Mouse (Mus musculus): ENCODE data around the gene Supt6.
A peak's percentile ranks its signal among the peaks of the same experiment; 100 is the strongest.

The Supt6 gene

DNA sequence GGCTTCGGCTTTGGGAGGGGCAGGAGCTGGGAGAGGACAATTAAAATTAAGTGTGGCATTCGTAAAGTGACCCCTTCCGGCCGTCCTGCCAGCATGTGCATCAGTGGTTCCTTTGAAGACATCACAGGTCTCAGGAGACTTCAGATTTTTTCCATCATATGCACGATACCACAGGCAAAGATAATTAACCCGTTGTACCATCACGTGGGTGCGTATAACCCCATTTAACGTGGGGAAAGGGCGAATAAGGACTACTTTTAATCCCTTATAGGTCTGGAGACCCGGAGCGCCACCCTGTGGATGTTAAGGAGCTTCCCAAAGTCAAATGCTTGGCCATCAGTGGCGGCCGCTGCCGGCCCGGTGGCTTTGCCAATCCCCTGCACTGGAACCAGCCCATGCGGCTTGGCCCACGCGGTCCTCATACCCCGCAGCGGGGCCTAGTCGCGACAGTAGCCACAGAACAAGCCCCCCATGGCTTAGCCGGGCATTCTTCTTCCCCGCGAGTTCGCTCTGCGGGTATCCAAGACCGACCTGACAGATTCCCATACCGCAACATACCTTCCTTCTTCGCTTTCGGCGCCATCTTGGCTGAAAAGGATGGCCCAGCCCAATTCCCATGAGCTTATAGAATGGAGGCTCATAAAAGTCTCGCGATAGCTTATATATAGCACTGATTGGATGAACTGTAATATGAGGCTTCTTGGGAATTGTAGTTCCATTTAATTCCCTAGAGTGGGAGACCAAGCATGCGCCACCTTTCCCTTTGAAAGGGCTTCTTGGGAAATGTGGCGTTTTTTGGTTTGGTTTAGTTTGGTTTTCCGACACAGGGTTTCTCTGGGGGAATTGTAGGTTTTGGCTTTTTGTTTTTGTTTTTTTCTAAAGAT lies 62.6 kb downstream of the Supt6 start, which contains the start of gene Rpl23a:
TSS of gene Rpl23a (minus strand) at position 624 of the 884 bp plus-strand sequence.
- DNase-seq (ENCODE audit: low read depth, low spot score): peak; percentile 97

DNA sequence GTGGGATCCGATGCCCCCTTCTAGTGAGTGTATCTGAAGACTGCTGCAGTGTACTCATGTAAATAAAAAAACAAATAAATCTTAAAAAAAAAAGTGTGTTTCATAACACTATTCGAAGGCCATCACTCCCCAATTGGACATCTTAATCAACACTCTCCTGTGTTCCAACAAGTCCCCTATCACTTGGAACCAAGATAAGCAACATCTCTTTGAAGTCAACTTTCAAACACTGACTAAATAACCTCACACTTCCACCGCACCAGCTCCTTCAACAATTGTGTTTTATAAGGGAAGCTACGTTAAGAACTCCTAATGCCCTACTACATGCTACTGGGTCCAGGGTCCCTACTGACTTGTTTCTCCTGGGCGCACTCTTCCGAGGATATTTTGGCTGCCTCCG lies 63.3 kb downstream of the Supt6 start:
- DNase-seq (ENCODE audit: low read depth, low spot score): no peak

DNA sequence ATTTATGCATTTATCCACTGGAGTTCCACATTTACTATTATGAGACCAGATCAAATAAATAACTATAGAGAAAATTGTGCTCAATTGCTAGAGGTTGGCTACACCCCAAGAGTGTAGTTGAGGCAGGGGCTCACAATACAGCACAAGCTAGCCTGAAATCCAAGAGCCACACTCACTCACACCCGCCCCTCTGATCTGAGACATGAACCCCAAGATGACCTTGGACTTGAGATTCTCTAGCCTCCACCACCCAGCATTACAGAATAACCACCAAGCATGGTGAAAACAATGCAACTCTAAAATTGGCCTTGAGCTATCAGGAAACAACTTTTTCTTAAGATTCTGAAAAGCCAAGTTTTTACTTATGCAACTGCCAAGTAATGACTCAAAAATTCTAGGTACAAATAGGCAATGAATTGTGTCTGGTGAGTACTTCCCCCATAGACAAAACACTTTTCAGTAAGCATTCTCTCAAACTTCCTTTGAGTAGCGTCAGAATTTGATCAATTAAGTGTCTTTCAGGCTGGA lies 63.9 kb downstream of the Supt6 start:
- DNase-seq (ENCODE audit: low read depth, low spot score): no peak

DNA sequence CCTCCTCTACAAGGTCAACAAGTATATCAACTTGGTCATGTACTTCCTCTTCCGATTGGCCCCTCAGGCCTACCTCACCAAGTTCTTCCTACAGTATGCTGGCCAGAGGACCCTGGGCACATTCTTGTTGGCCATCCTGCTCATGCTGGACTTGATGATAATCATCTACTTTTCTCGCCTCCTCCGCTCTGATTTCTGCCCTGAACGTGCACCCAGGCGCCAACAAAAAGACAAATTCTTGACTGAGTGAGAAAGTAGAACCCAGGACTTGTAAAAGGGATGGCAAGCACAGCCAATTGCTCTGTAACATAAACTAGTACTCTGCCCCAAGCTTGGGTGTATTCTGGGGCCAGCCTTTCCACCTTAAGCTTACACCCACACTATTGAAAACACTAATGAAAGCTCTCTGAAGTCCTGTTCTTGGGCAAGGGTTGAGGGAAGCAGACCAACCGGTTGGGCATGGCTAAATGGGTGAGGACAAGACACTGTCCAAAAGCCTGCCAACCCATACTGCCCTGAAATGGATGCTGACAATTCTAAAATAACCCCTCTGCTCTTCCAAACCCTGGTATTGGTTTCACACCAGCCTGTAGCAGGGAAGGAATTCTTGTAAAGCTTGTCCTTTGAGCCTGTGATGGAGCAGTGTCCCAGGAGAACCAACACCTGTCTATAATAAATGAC lies 65.6 kb downstream of the Supt6 start:
- no peak for DNase-seq (ENCODE audit: low read depth, low spot score)

DNA sequence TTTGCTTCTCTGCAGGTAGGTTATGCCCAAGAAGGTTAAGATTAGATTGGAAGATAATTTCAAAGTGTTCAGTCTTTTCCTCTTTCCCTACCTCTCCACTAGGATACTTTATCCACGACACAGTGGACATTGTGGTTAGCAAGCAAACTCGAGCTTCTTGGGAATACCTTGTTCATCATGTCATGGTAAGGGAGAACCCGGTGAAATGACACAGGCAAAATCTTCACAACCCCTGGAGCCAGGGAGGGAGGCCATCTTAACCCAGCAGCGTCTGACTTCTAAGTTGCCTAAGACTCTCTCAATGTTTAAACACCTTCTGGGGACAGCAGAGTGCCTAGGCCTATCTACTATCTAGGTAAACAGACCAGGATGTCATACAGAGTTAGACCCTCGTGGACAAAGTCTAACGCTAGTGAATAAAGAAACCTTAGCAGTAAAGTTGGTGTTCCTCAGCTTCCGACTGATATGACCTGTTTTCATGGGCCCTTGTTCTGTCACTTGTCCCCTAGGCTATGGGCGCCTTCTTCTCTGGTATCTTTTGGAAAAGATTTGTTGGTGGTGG lies 66.3 kb downstream of the Supt6 start:
- no peak for DNase-seq (ENCODE audit: low read depth, low spot score)

DNA sequence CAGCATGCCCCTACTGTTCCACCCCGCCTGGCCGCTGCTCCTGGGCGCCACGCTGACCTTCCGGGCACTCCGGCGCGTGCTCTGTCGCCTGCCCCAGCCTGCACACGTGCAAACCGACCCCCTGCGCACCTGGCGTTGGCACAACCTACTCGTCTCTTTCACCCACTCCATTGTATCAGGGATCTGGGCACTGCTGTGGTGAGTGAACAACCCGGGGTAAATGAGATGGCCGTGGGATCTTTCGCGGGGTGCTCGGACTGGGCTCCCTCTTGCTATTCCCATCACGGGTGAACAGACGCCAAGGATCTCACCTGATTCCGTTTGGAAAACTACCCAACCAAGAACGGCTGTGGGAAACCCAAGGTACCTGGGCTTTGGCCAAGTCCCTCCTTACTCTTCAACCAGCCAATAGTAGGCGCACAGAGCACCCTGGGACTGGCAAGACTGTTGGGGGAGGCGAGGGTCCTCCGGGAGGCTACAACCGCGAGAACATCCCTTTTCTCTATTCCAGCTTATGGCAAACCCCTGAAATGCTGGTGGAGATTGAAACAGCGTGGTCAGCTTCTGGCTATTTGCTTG lies 66.8 kb downstream of the Supt6 start:
- peak; percentile 77 for DNase-seq (ENCODE audit: low read depth, low spot score)

DNA sequence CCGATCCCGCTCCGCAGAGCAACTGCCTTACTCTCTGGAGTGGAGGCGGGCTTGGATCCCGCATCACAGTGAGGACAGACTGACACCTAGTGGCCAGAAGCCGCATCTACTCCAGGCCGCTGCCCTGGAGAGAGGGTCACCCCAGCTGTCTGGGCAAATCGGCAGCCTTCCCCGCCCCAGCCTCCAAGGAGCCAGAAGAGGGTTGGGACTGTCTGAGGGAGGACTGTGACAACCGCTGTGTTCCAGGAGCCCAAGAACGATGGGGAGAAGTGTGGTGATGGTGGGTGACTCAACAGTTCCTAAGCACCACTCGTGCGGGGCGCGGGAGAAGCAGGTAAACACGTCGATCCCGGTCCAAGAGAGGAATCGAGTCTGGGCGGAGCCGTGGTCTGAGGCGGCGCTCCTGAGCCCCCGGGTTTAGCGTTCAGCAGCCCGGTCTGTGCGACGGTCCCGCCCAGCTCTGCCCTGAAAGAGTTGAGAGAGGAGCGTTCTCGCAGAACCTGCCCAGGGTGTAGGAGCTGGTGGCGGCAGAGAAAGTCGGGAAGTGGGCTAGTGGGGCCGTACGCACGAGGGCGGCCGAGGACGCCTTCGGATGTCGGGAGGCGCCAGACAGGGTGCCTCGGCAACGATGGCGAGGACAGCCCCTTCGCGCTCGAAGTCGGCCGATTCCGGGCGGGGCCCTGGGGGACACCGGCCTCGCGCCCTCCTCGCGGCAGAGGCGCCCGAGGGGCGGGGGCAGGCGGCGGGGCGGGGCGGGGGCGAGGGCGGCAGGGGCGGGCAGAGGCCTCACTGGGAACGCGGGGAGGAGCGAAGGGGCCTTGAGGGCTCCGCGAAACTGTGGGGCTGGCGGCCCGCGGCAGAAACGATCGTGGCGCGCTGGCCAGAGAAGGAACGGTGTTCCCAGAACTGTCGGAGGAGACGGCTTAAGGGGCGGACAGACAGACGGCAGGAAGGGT lies 67.6 kb downstream of the Supt6 start:
- peak; percentile 94 for DNase-seq (ENCODE audit: low read depth, low spot score)

DNA sequence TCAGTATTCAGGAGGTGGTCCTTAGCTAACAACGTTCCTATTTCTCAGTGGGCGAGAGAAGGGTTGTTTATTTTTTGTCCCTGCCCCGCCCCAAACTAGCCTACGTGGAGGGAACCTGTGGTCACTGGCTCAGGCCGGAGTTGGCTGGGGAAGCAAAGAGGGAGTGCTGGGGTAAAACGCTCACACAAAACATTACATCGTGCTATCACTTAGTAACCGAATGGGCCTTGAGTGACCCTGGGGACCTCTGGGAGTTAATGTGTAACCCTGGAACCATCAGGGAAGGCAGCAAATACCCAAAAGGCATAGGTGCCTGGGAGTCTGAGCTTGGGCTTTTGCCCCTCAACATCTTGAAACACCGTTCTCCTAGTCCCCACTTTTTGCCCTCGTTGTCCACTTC lies 68.3 kb downstream of the Supt6 start:
- no peak for DNase-seq (ENCODE audit: low read depth, low spot score)

DNA sequence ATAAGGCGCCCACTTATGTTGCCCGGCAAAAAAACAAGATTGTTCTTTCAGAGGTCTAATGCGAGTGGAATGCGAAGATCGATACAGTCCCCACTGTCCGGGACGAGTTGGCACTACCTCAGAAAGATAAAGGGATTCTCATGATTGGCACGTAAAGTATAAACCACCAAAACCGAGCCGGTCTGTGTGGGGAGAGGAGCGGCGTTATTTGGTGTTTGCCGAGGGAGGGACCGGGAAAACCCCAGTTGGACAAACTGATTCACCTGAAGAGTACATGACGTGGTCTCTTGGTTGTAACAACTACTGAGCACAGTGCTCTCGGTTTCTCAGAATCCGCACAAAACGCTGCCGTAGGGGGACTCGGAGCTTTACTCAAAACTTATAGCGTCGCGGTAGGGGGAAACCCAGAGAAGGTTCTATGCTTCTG lies 68.9 kb downstream of the Supt6 start:
- no peak for DNase-seq (ENCODE audit: low read depth, low spot score)

DNA sequence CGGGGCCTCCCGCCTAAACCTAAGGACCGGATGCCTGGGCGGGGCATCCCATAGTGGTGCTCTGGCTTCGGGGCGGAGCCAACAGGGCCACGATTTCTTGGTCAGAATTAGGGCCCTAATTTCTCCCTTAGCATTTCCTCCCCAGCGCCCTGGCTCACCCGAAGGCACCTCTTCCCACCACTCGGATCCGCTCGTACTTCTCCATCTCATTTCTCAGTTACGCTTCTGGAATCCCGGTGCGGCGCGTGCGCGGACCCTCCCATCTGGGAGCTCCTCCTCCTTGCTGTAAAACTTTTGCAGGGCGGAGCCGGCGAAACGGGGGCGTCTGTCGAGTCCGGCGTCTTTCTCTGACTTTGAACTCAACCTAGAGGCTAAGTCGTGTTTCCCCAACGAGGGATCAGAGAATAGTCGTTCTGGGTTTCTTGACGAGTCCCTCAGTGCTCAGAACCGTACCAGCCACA lies 69.4 kb downstream of the Supt6 start, which contains the start of the genes Nek8 and Tlcd1:
TSS of gene Nek8 (minus strand) at position 274 of the 461 bp plus-strand sequence.
TSS of gene Tlcd1 (plus strand) at position 310 of the 461 bp plus-strand sequence.
- DNase-seq (ENCODE audit: low read depth, low spot score): peak; percentile 80

DNA sequence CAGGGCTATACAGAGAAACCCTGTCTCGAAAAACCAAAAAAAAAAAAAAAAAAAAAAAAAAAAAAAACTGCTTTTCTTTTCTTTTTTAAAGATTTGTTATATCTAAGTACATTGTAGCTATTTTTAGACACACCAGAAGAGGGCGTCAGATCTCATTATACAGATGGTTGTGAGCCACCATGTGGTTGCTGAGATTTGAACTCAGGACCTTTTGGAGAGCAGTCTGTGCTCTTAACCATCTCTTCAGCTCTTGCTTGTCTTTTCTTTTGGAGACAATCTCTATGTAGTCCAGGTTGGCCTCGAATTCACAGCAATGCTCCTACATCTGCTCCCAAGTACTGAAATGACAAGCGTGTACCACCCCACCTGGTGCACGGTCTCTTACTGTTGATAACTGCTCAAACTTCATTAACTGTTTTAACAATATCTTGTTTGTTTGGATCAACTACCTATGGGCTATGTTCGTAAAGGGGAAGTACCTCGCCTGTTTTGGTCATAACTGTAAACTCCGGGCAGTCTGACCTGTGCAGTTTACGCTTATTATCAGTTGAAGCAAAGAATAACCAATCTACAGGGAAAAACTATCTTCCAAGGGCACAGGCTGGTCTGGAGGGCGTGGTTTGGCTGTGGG lies 69.9 kb downstream of the Supt6 start:
- DNase-seq (ENCODE audit: low read depth, low spot score): no peak

DNA sequence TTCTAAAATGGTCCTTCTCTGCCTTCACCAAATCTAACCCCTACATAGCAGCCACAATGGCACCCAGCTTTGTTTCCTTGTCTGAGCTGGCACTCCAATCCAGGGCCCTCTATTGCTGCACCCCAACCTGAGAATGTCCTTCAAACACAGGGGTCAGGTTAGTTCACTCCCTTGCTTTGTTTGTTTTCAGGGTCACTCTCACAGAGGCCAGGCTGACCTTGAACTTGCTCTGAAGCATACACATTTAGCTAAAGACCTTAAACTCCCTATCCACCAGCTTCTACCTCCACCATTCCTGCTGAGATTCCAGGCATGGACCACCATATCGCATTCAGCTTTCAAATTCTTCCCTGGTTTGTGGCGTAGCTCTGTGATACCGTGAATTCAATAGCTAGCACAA lies 71.3 kb downstream of the Supt6 start:
- no peak for DNase-seq (ENCODE audit: low read depth, low spot score)

DNA sequence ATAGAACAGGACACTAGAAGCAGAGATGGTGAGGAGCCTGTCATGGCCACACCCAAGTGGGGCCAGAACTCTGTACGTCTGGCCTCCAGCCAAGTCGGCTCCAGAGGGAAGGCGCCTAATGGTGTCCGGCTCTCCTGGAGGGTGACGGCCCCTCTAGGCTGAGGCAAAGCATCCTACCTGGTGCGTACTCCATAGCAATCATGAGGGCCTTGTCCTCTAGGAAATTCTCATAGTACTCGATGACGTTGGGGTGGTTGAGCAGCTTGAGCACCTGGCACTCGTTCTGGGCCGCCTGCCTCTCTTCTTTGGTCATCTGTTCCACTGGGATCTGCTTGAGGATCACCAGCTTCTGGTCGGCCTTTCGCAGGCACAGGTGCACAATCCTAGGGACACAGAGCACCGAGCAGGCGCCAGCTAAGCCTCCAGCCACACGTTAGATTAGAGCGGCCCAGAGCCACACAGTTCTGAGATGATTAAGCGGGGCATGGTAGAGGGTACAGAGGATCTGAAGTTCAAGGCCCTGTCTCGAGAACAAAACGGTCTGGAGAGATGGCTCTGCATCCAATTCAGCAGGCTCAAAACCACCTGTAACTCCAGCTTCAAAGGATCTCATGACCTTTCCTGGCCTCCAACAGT lies 72.9 kb downstream of the Supt6 start:
- DNase-seq (ENCODE audit: low read depth, low spot score): no peak

DNA sequence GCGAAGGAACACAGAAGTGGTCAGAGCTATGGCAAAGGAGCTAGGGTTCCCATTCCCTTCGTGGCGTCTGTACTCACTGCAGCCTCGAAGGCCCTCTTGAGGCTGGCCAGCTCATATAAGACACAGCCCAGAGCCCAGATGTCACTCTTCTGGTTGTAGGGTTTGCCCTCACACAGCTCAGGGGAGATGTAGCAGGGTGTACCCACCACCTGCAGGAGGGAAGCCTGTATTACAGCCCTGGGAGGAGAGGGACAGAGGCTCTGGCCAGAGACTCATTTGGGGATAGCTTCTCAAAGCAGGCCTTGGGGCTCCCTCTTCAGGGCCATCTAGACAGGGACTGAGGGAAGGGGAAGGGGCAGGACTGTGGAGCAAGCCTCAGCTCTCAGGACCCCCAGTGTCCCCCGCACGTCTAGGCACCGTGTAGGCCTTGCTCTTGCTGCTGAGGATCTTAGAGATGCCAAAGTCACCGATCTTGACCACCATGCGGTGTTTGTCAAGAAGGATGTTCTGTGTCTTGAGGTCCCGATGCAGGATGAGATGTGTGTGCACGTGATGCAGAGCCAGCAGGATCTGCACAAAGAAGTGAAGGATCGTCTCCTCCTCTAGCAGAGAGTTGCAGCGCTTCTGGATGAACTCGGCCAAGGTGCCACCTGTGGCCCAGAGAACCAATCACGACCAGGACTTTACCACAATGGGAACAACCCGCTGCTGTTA lies 73.6 kb downstream of the Supt6 start:
- DNase-seq (ENCODE audit: low read depth, low spot score): no peak

DNA sequence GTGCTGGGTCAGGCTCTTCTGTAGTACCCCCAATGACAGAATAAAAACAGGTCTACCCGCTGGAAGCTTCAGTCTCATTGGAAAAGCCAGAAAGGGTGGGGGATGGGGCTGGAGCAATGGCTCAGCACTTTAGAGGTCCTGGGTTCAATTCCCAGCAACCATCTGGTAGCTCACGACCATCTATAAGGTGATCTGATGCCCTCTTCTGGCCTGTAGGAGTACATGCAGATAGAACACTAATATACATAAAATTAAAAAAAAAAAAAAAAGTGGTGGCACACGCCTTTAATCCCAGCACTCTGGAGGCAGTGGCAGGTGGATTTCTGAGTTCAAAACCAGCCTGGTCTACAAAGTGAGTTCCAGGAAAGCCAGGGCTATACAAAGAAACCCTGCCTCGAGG lies 74.5 kb downstream of the Supt6 start:
- no peak for DNase-seq (ENCODE audit: low read depth, low spot score)

DNA sequence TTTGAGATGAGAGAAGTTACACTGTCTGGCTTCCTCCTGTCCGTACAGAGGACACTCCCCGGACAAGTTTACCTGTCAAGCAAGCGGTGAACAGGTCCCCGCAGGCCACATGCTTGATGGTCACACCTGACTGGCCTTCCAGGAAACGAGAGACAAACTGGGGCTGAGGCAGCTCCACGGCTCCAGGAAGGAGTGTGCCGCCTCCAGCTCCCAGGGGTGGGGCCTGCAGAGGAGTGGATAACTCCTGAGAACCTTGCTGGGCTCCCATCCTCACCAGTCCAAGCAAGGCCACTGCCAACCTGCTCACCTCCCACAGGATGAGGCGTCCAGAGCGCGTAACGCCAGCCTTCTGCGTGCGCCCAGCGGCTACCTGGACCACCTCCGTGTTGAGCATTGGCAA lies 75.5 kb downstream of the Supt6 start:
- DNase-seq (ENCODE audit: low read depth, low spot score): no peak

DNA sequence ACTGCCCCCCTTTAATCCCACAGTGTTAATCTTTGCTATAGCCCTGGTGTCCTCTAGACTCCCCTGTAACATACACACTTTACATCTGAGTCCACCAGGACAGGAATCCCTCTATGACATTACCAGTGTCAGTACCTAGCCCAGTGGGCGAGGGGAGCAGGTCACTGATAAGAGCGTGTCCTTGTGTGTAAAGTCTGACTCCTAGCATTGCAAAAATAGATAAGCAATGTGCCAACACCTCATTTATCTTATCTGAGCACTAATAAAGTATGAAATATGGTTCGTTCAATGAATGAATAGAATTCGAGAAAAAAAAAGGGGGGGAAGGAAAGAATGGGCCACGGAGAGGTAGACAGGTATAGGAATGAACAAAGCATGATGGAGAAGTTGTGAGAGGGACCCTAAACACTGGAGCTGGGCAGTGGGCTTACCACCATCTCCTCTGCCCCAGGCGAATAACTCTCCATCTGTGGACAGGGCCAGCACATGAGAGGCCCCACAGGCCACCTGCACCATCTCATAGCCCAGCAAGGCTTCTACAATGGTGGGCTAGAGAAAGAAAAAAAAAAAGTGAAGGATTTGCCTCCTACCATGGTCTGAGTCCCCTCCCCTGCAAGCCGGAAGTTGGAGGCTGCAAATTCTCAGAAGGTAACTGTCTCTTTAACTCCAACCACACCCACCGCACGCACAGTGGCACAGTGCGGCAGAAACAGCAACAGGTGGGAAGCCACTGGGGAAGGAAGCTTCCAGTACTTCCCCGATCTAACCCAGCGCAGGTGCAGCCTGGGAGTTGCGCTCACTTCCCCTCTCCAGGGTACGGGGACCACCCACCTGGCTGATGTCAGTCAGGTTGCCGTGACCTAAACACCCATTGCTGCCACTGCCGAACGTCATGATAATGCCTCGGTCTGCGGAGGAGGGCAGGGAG lies 77.0 kb downstream of the Supt6 start:
- no peak for DNase-seq (ENCODE audit: low read depth, low spot score)

Data from brain, adult 2 months (tissue).